Mouse (Mus musculus) mature B cell (primary cell): ENCODE data around the gene D130043K22Rik.

Experiments
- in situ Hi-C: fragments of 300-500 bp; cut with MboI; formaldehyde crosslinking; loops from 2 replicates; pipeline ENCODE4 v1.14.3; 2019

D130043K22Rik gene

DNA sequence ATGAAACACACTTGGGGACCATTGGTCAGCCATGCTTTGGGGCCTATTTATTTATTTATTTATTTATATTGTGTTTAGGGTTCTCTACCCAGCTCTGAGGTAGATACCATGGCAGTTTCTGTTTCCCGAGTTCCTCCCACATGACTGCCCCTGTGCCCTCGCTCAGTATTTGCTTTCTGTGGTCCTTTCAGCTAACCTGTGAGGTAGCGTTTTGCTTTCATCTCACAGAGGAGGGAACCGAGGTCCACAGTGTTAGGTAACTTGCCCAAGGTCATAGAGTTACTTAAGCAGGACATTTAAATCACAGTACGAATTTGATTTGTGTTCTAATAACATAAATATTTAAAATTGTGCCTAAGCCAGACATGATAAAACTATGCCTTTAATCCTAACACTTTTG, 102.2 kb downstream of the D130043K22Rik start:
- in situ Hi-C loops, result no loop called here

DNA sequence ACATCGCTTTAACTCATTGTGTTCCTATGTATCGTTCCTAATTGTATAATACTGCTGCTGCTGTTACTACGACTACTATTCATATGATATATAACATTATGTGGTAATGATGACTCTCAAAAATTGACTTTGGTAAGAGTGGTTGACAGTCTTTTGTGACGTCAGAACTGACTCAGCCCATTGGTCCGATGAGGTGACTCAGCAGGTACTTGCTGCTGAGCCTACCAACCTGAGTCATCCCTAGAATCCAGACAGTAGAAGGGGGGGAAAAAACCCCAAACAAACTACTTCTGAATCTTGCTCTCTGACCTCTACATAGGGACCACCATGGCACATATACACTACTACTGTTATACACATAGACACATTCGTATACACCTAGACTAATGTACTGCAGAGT, 103.9 kb downstream of the D130043K22Rik start:
- in situ Hi-C loops, result no loop called here
